16 mouse cellular contexts compared by ENCODE assay signal in genomic region chr2:60826406-60827151, GRCm38 (mm10).
DNase-seq lines count a peak whose midpoint lies in the region; ATAC-seq and TF ChIP-seq lines count a peak whose summit lies in the region.
"Had no signal": no experiment of that assay in that cellular context is flagged by ENCODE, and none has a peak within 500 bp of the region (broad histone marks: within the 10 kb centered on the region; RNA-seq: fewer than 3 reads in every experiment).

No protein-coding gene starts in this region.

- WGBS in heart, embryonic 12.5 days = 56% methylated on average over 11 of the region's 11 CpGs
- 77% methylated on average over 11 of the region's 11 CpGs for WGBS in limb, embryonic 15.5 days
- 92% methylated on average over 11 of the region's 11 CpGs for WGBS in limb, embryonic 10.5 days
- WGBS in stomach, embryonic 16.5 days = 67% methylated on average over 11 of the region's 11 CpGs

- H3K4me2 ChIP-seq in heart, embryonic 12.5 days = no peak overlapping the region
- no peak overlapping the region for H3K4me2 ChIP-seq in limb, embryonic 15.5 days
- H3K4me2 ChIP-seq in stomach, embryonic 16.5 days (ENCODE audit: low read depth, low read length) = no peak overlapping the region
- H3K4me2 ChIP-seq: kidney, embryonic 15.5 days; midbrain, embryonic 12.5 days; neural tube, embryonic 15.5 days had no signal

- no peak overlapping the region for H3K4me3 ChIP-seq in heart, embryonic 12.5 days
- no peak overlapping the region for H3K4me3 ChIP-seq in limb, embryonic 15.5 days
- no peak overlapping the region for H3K4me3 ChIP-seq in limb, embryonic 10.5 days
- no peak overlapping the region for H3K4me3 ChIP-seq in embryonic fibroblast, embryonic 13.5 days (ENCODE audit: insufficient read depth, low read length)
- H3K4me3 ChIP-seq in stomach, embryonic 16.5 days (replicated peaks; ENCODE audit: low read length) = no peak overlapping the region
- H3K4me3 ChIP-seq: kidney, embryonic 15.5 days; midbrain, embryonic 12.5 days; neural tube, embryonic 15.5 days had no signal

- no peaks in the 10 kb centered on the region for H3K36me3 ChIP-seq in heart, embryonic 12.5 days
- no peaks in the 10 kb centered on the region for H3K36me3 ChIP-seq in limb, embryonic 15.5 days
- H3K36me3 ChIP-seq in limb, embryonic 10.5 days = peaks cover 27% of the 10 kb centered on the region
- no peaks in the 10 kb centered on the region for H3K36me3 ChIP-seq in stomach, embryonic 16.5 days (ENCODE audit: control insufficient read depth, insufficient read depth, low read length)
- H3K36me3 ChIP-seq: kidney, embryonic 15.5 days; midbrain, embryonic 12.5 days; neural tube, embryonic 15.5 days had no signal

- no peak for DNase-seq in heart, adult 9 months (ENCODE audit: low spot score in 2 of 2)
- DNase-seq in limb, embryonic 10.5 days (ENCODE audit: low spot score) = no peak
- no peak for DNase-seq in cerebellum, adult 9-10 months
- DNase-seq: cerebellum, adult 18-20 months; forebrain, postnatal 0 days; liver; liver, postnatal 0 days; right cerebral cortex, postnatal 25 days had no signal

- no peak for TF ChIP-seq CTCF in embryonic fibroblast, embryonic 13.5 days (IDR thresholded peaks at IDR 0.05; ENCODE audit: borderline replicate concordance, insufficient read depth, low read length)

- ATAC-seq in heart, embryonic 12.5 days (ENCODE audit: insufficient number of reproducible peaks, low FRiP score) = peak; percentile 64; the same call in 1 of the 2 replicates
- ATAC-seq in limb, embryonic 15.5 days (ENCODE audit: insufficient number of reproducible peaks, low FRiP score, low TSS enrichment, low read depth) = no peak
- ATAC-seq in stomach, embryonic 16.5 days (ENCODE audit: insufficient read depth, low FRiP score) = no peak
- ATAC-seq: forebrain, postnatal 0 days; liver, postnatal 0 days had no signal

- no peaks in the 10 kb centered on the region for H3K27me3 ChIP-seq in heart, embryonic 12.5 days (replicated peaks)
- no peaks in the 10 kb centered on the region for H3K27me3 ChIP-seq in limb, embryonic 15.5 days
- H3K27me3 ChIP-seq in limb, embryonic 10.5 days (ENCODE audit: low read depth, poor library complexity, severe bottlenecking) = no peaks in the 10 kb centered on the region
- H3K27me3 ChIP-seq in stomach, embryonic 16.5 days (ENCODE audit: control insufficient read depth, insufficient read depth, low read length) = no peaks in the 10 kb centered on the region
- H3K27me3 ChIP-seq: kidney, embryonic 15.5 days; neural tube, embryonic 15.5 days had no signal

- no peaks in the 10 kb centered on the region for H3K9me3 ChIP-seq in heart, embryonic 12.5 days (replicated peaks)
- no peaks in the 10 kb centered on the region for H3K9me3 ChIP-seq in limb, embryonic 15.5 days
- no peaks in the 10 kb centered on the region for H3K9me3 ChIP-seq in limb, embryonic 10.5 days (replicated peaks)
- H3K9me3 ChIP-seq in stomach, embryonic 16.5 days (replicated peaks; ENCODE audit: control insufficient read depth, low read length) = no peaks in the 10 kb centered on the region
- H3K9me3 ChIP-seq: kidney, embryonic 15.5 days; midbrain, embryonic 12.5 days; neural tube, embryonic 15.5 days had no signal

- H3K4me1 ChIP-seq in heart, embryonic 12.5 days (replicated peaks) = peaks cover 49% of the 10 kb centered on the region
- peaks cover 17% of the 10 kb centered on the region for H3K4me1 ChIP-seq in limb, embryonic 15.5 days
- H3K4me1 ChIP-seq in limb, embryonic 10.5 days = peaks cover 12% of the 10 kb centered on the region; the same call in 1 of the 2 replicates
- peaks cover 14% of the 10 kb centered on the region for H3K4me1 ChIP-seq in embryonic fibroblast, embryonic 13.5 days (ENCODE audit: control insufficient read depth, insufficient read depth, low read length)
- peaks cover 24% of the 10 kb centered on the region for H3K4me1 ChIP-seq in stomach, embryonic 16.5 days (ENCODE audit: control insufficient read depth, insufficient read depth, low read length)
- H3K4me1 ChIP-seq: midbrain, embryonic 12.5 days had no signal

- peak overlapping the region; percentile 35 for H3K27ac ChIP-seq in heart, embryonic 12.5 days (ENCODE audit: poor library complexity, severe bottlenecking)
- peak overlapping the region; percentile 11; the same call in 1 of the 2 replicates for H3K27ac ChIP-seq in limb, embryonic 15.5 days
- H3K27ac ChIP-seq in limb, embryonic 10.5 days = no peak overlapping the region
- H3K27ac ChIP-seq in embryonic fibroblast, embryonic 13.5 days (ENCODE audit: insufficient read depth, low read length) = peak overlapping the region; percentile 75
- peak overlapping the region; percentile 80 for H3K27ac ChIP-seq in stomach, embryonic 16.5 days (ENCODE audit: low read length)
- H3K27ac ChIP-seq: kidney, embryonic 15.5 days; macrophage; midbrain, embryonic 12.5 days; neural tube, embryonic 15.5 days had no signal

- H3K9ac ChIP-seq in heart, embryonic 12.5 days = no peak overlapping the region
- no peak overlapping the region for H3K9ac ChIP-seq in limb, embryonic 15.5 days
- no peak overlapping the region for H3K9ac ChIP-seq in stomach, embryonic 16.5 days (ENCODE audit: low read length)
- H3K9ac ChIP-seq: forebrain, postnatal 0 days; kidney, embryonic 15.5 days; liver, postnatal 0 days; midbrain, embryonic 12.5 days; neural tube, embryonic 15.5 days had no signal

- no peak for TF ChIP-seq POLR2A in embryonic fibroblast, embryonic 13.5 days (IDR thresholded peaks at IDR 0.05; ENCODE audit: low read depth, low read length)
